In the genomic region with DNA sequence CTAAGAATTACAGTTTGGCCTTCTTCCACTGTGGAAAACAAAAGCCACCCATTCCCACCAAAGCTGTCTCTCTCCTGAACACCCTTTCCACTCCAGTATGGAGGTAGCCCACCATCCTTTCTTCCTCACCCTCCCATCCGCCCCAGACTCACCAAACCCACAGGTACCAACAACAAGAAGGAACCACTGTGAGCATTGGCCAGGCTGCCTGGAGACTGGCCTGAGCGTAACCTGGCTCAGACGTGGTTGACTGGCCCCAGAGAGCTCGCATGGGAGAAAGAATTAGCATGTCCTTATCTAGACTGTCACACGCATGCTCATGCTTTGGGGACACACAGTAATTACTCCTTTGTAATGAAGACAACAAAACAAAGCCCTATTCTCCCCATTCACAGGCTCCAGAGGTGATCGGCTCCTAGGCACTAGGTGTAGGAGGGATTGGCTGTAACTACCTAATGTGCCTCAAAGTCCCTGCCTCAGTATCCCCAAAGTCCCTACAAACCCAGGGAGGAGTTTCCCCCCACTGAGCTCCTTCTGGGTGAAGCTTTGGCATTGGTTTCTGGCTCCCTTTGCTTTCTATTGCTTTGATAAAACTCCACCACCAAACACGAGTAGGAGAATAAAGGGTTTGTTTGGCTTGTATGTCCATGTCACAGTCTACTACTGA, we compare ENCODE assay signal across 8 mouse cellular contexts. TPM values are rescaled to one million over a fixed set of nuclear protein-coding genes. Genes with fewer than 3 reads are reported as not detected.
DNase-seq lines count a peak whose midpoint lies in the region; ATAC-seq and TF ChIP-seq lines count a peak whose summit lies in the region.

No protein-coding gene starts in this region.

- WGBS in forebrain, postnatal 0 days = 29% methylated on average over 7 of the region's 7 CpGs
- WGBS in midbrain, embryonic 11.5 days = 34% methylated on average over 7 of the region's 7 CpGs

- H3K9me3 ChIP-seq in E14TG2a.4 (ENCODE audit: low read length) = no peaks in the 10 kb centered on the region
- H3K9me3 ChIP-seq in forebrain, postnatal 0 days (ENCODE audit: low read length) = no peaks in the 10 kb centered on the region
- no peaks in the 10 kb centered on the region for H3K9me3 ChIP-seq in midbrain, embryonic 11.5 days (ENCODE audit: control insufficient read depth, low read length)

- H3K27me3 ChIP-seq in E14TG2a.4 (ENCODE audit: insufficient read depth, low read length) = no peaks in the 10 kb centered on the region
- H3K27me3 ChIP-seq in forebrain, postnatal 0 days (ENCODE audit: insufficient read depth, low read length) = no peaks in the 10 kb centered on the region
- no peaks in the 10 kb centered on the region for H3K27me3 ChIP-seq in midbrain, embryonic 11.5 days (ENCODE audit: control insufficient read depth, insufficient read depth, low read length)

- no peak for TF ChIP-seq CTCF in E14TG2a.4 (conservative IDR thresholded peaks at IDR 0.05; ENCODE audit: low read length)
- TF ChIP-seq CTCF in forebrain, postnatal 0 days (IDR thresholded peaks at IDR 0.05; ENCODE audit: low read depth) = no peak

- no peak overlapping the region for H3K4me2 ChIP-seq in forebrain, postnatal 0 days (ENCODE audit: low read depth)
- peak overlapping the region; percentile 5; the same call in 1 of the 2 replicates for H3K4me2 ChIP-seq in midbrain, embryonic 11.5 days

- 0 out of 2 replicates have a peak overlapping the region, but pooled peaks have one; percentile 26 for H3K4me3 ChIP-seq in E14TG2a.4 (replicated peaks; ENCODE audit: low read length)
- H3K4me3 ChIP-seq in forebrain, postnatal 0 days (ENCODE audit: low read depth, low read length) = no peak overlapping the region
- no peak overlapping the region for H3K4me3 ChIP-seq in midbrain, embryonic 11.5 days (ENCODE audit: low read depth, low read length)

- H3K9ac ChIP-seq in forebrain, postnatal 0 days = no peak overlapping the region
- H3K9ac ChIP-seq in midbrain, embryonic 11.5 days (ENCODE audit: low read length) = peak overlapping the region; percentile 37

- peak; percentile 23; the same call in 1 of the 2 replicates for ATAC-seq in forebrain, postnatal 0 days
- ATAC-seq in midbrain, embryonic 11.5 days (ENCODE audit: low FRiP score) = peak; percentile 71

- 0 out of 2 replicates have a peak overlapping the region, but pooled peaks have one; percentile 15 for H3K27ac ChIP-seq in forebrain, postnatal 0 days (ENCODE audit: low read depth, low read length)
- peak overlapping the region; percentile 83 for H3K27ac ChIP-seq in midbrain, embryonic 11.5 days (ENCODE audit: low read depth, low read length)

- peaks cover 38% of the 10 kb centered on the region for H3K4me1 ChIP-seq in E14TG2a.4 (replicated peaks; ENCODE audit: low read depth, low read length)
- no peaks in the 10 kb centered on the region for H3K4me1 ChIP-seq in forebrain, postnatal 0 days (ENCODE audit: insufficient read depth)
- H3K4me1 ChIP-seq in midbrain, embryonic 11.5 days (ENCODE audit: control insufficient read depth, insufficient read depth, low read length) = peaks cover 21% of the 10 kb centered on the region

- intact Hi-C loops in heart, postnatal 10 days (cut with DNase I) = loop anchor here (5.0 kb wide), 1 partner anchor 37 kb away; the partner anchor contains the start of gene Sh3pxd2b

- no peaks in the 10 kb centered on the region; the same call in none of the 2 replicates for H3K36me3 ChIP-seq in E14TG2a.4 (ENCODE audit: insufficient read depth, low read length)
- peaks cover 28% of the 10 kb centered on the region; the same call in 1 of the 2 replicates for H3K36me3 ChIP-seq in forebrain, postnatal 0 days (ENCODE audit: insufficient read depth)
- H3K36me3 ChIP-seq in midbrain, embryonic 11.5 days (ENCODE audit: control insufficient read depth, insufficient read depth, low read length) = peaks cover 10% of the 10 kb centered on the region

- peak; percentile 89 for DNase-seq in heart, adult 11 months
- no peak for DNase-seq in heart, postnatal 10 days
- no peak for DNase-seq in forebrain, postnatal 0 days
- DNase-seq in midbrain, embryonic 11.5 days (ENCODE audit: low spot score, missing footprints) = peak; percentile 94
- no peak for DNase-seq in frontal cortex, postnatal 14 days (ENCODE audit: low spot score in 2 of 2)
- no peak for DNase-seq in thymus, postnatal 10 days (ENCODE audit: low spot score in 2 of 2)
- no peak for DNase-seq in gastrocnemius, postnatal 4 days (ENCODE audit: low spot score in 2 of 2)

RNA-seq across cellular contexts. Expression of gene Sh3pxd2b, which starts 36.6 kb away (rescaled TPM):
- total RNA-seq in heart, postnatal 10 days (2021) = 10 to 100 TPM; 27.6 to 29.6 TPM
- total RNA-seq in forebrain, postnatal 0 days (2014; rRNA removed) = 26.0 and 35.9 TPM in 2 replicates
- polyA plus RNA-seq in forebrain, postnatal 0 days (2015; fragmentation: Nextera tagmentation; extraction: Ambion mirVana) = 5.7 and 7.4 TPM in 2 replicates
- polyA plus RNA-seq in midbrain, embryonic 11.5 days (2014; fragmentation: Nextera tagmentation; extraction: Ambion mirVana) = 21.4 and 23.2 TPM in 2 replicates
- total RNA-seq in gastrocnemius, postnatal 4 days (2021) = 10 to 100 TPM; 51.4 to 56.2 TPM

Comparison
In these comparisons a context has a peak if more than half of its experiments do, and no peak if none do; other contexts are left out.
1. DNase-seq: peak in heart, adult 11 months (single experiment) and midbrain, embryonic 11.5 days (single experiment); none in heart, postnatal 10 days (0 of 2), forebrain, postnatal 0 days (single experiment), frontal cortex, postnatal 14 days (0 of 2), thymus, postnatal 10 days (0 of 2) and gastrocnemius, postnatal 4 days (0 of 2).